Mouse (Mus musculus) embryonic facial prominence, embryonic 11.5 days (tissue): ENCODE measurements around the gene Nr1h4. TPM values are rescaled to one million over a fixed set of nuclear protein-coding genes. Genes with fewer than 3 reads are reported as not detected.
"Not testable (repeated sequence)": the region's sequence is repeated elsewhere in the genome, so short reads cannot be mapped to it uniquely, and the experiment has no call there.

Experiments
- ATAC-seq: fragments of 200-750 bp; cut with Nextera tagmentation; replicated peaks from 2 replicates; pipeline ENCODE4 v1.8.0; 2017; ENCODE audit warnings: low read depth; ENCODE audit not compliant: insufficient number of reproducible peaks, low FRiP score, low TSS enrichment
- DNase-seq: peaks from one replicate; pipeline ENCODE4 v3.0.0-alpha.2; 2015; ENCODE audit warnings: low spot score
- H3K27ac ChIP-seq: fragments of 300-500 bp; sonication (generic); replicated peaks from 2 replicates; pipeline ENCODE4 v1.5.1; 2014; ENCODE audit warnings: mild to moderate bottlenecking, low read depth, low read length, control low read depth
- H3K27me3 ChIP-seq: fragments of 300-500 bp; sonication (generic); 2 replicates; pipeline ENCODE4 v1.6.1; 2014; ENCODE audit warnings: mild to moderate bottlenecking, low read length, moderate library complexity, mixed read lengths; ENCODE audit not compliant: control insufficient read depth, insufficient read depth
- H3K36me3 ChIP-seq: fragments of 300-500 bp; sonication (generic); replicated peaks from 2 replicates; pipeline ENCODE4 v1.6.1; 2014; ENCODE audit warnings: low read depth, mild to moderate bottlenecking, low read length, moderate library complexity, mixed read lengths; ENCODE audit not compliant: control insufficient read depth, insufficient read depth
- H3K4me1 ChIP-seq: fragments of 300-500 bp; sonication (generic); 2 replicates; pipeline ENCODE4 v1.6.1; 2014; ENCODE audit warnings: low read length, mixed read lengths; ENCODE audit not compliant: control insufficient read depth, insufficient read depth
- H3K4me2 ChIP-seq: fragments of 300-500 bp; sonication (generic); 2 replicates; pipeline ENCODE4 v1.6.1; 2014; ENCODE audit warnings: low read depth, mild to moderate bottlenecking, control low read depth, low read length, moderate library complexity
- H3K4me3 ChIP-seq: fragments of 300-500 bp; sonication (generic); 2 replicates; pipeline ENCODE4 v1.5.1; 2014; ENCODE audit warnings: low read depth, low read length, control low read depth
- H3K9ac ChIP-seq: fragments of 300-500 bp; sonication (generic); replicated peaks from 2 replicates; pipeline ENCODE4 v1.6.1; 2014; ENCODE audit warnings: mild to moderate bottlenecking, control low read depth, low read length
- H3K9me3 ChIP-seq: fragments of 300-500 bp; sonication (generic); replicated peaks from 2 replicates; pipeline ENCODE4 v1.6.1; 2016; ENCODE audit warnings: mild to moderate bottlenecking, low read length, inconsistent platforms, mixed read lengths; ENCODE audit not compliant: control insufficient read depth
- WGBS: fragments of 180-500 bp; shearing (Covaris S2); extraction: QIAGEN DNeasy Blood & Tissue Kit; methylation state at CpG from one replicate; pipeline ENCODE4 v1.1.7; 2014; 5-methylcytosine and 5-hydroxymethylcytosine counted together
- polyA plus RNA-seq: library from polyadenylated mRNA; unstranded; fragments of >200 nt; fragmentation: Nextera tagmentation; extraction: Ambion mirVana; gene quantifications from 2 replicates; pipeline ENCODE4 v1.2.1, GENCODE M21; 2014

Nr1h4 gene
- polyA plus RNA-seq, 1 experiment from 2014 or later = not detected

DNA sequence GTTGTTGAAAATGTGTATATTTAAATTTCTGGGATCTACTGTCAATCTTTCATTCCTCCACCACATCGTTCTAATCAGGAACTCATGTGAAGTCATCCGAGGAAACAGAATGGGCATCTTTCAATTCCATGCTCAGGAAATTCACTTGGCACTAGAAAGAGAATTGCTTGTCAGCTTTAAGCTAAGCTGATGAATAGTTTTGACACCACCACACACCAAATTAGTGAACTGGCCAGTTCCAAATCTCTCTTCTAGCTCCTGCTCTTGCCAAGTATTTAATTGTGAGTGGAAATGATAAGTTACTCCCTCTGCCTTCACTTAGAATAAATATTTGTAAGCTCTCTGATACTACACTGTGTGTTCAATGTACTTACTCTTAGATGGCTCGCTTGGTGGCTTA lies 26.0 kb upstream of the Nr1h4 start:
- Histone ChIP-seq H3K9me3 (no peaks in the 10 kb centered on the region), H3K9ac (no peak overlapping the region), H3K27ac (no peak overlapping the region), H3K27me3 (no peaks in the 10 kb centered on the region), H3K4me2 (no peak overlapping the region), H3K4me3 (no peak overlapping the region), H3K36me3 (no peaks in the 10 kb centered on the region), H3K4me1 (no peaks in the 10 kb centered on the region)
- ATAC-seq = no peak
- no peak for DNase-seq
- WGBS = 71% methylated on average over 3 of the region's 3 CpGs

DNA sequence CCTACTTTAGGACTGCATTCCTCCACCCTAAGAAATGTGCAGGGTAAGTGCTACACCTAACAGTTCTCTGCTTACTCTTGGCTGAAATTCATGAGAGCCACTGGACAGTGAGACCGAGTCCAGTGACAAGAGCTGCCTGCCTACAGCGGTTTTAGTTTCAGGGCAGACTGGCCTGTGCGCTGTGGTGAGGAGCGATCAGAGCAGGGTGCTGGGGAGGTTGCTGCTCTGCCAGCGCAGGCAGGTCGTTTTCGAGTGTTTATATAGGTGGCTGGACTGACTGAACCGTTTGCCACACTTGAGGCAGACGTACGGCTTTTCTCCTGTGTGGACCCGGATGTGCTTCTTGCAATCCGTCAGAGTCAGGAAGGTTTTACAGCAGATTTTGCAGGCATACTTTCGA lies 21.5 kb upstream of the Nr1h4 start:
- H3K4me2 ChIP-seq, H3K4me1 ChIP-seq, H3K36me3 ChIP-seq, DNase-seq, H3K9me3 ChIP-seq, ATAC-seq, H3K27me3 ChIP-seq, H3K4me3 ChIP-seq, H3K9ac ChIP-seq, H3K27ac ChIP-seq: not testable (repeated sequence)
- 87% methylated on average over 13 of the region's 13 CpGs for WGBS

DNA sequence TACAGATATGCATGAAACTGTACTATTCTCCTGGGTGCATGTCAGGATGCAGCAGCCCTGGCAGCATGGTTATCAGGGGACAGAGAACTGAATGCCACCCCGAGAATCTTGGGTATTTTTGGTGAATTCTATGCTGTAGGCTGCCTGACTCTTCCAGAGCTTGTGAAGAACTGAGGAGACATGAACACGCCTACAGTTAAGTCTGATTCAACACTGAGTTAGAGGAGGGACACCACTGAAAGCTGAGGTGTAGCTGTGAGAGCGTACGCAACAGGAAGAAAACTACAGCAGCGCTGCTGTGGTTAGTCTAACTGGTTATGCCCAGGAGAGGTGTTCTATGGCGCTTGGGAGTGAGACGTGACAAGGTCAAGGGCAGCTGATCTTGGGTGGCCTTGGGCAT lies 20.5 kb upstream of the Nr1h4 start:
- 89% methylated on average over 7 of the region's 7 CpGs for WGBS
- not testable (repeated sequence) for H3K9me3 ChIP-seq, DNase-seq

DNA sequence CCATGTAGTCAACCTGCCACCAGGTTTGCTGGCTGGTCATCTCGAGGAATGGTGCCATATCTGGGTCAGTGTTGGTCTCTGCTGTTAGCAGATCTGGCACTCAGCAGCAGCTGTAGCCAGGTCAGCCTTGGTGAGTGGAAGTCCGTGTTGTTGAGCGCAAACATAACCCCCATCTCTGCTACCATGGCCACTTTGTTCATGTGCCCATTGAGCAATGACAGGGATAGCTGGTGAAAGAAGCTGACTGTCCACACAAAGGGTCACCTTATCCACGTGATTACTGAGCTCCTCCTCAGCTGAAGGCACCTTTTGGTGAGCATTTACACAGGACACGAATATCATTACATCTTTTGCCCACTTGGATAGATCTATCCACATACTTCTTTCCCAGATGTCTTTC lies 19.6 kb upstream of the Nr1h4 start:
- Histone ChIP-seq H3K4me1 (no peaks in the 10 kb centered on the region), H3K4me2 (no peak overlapping the region), H3K27ac (no peak overlapping the region), H3K36me3 (no peaks in the 10 kb centered on the region), H3K9me3 (no peaks in the 10 kb centered on the region), H3K4me3 (no peak overlapping the region), H3K27me3 (no peaks in the 10 kb centered on the region), H3K9ac (no peak overlapping the region)
- ATAC-seq = no peak
- DNase-seq = no peak
- 81% methylated on average over 5 of the region's 5 CpGs for WGBS

More for the DNA sequence above, 20.5 kb upstream of the Nr1h4 start:
- H3K27me3 ChIP-seq, H3K4me1 ChIP-seq, ATAC-seq, H3K4me2 ChIP-seq, H3K9ac ChIP-seq, H3K36me3 ChIP-seq, H3K4me3 ChIP-seq, H3K27ac ChIP-seq: not testable (repeated sequence)

DNA sequence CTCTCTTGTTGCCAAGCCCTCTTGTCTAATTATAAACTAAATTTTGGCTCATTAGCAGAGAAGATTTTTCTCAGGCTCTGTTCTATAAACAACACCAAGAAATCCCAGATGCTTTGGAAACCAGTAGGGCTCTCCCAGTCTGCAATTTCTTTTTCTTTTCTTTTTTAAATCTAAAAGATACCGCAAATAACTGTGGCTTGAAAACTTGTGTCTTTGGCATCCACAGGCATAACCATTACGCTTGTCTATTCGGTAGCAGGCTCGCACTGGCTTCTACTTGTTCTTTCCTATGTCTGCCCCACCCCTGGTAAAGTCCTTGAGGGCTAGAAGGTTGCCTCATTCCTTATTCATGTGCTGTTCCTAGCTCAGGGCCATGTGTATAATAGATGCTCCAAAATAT lies 18.3 kb upstream of the Nr1h4 start:
- Histone ChIP-seq H3K4me1 (no peaks in the 10 kb centered on the region), H3K9ac (no peak overlapping the region), H3K4me2 (no peak overlapping the region), H3K27ac (no peak overlapping the region), H3K36me3 (no peaks in the 10 kb centered on the region), H3K27me3 (no peaks in the 10 kb centered on the region), H3K9me3 (no peaks in the 10 kb centered on the region), H3K4me3 (no peak overlapping the region)
- DNase-seq (no peak), ATAC-seq (no peak)
- 85% methylated on average over 4 of the region's 4 CpGs for whole genome bisulfite sequencing

DNA sequence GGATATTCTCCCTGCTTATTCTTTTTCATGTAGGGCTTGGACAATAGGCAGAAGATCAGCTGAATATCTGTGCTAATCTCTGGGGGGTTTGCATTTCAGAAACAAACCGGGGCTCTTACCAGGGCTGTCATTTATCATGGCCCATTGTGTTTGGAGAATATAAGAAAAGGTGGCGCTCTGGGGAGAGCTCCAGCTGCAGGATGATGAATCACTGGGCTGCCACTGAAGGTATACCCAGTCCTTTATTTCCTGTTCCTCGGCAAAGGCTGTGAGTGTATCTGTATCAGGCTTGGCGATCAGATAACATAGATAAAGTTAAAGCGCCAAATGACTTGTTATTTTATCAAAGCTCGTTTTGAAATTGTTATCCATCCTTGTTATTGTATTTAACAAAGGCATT lies 14.6 kb upstream of the Nr1h4 start:
- 61% methylated on average over 6 of the region's 6 CpGs for WGBS
- ATAC-seq = no peak
- no peaks in the 10 kb centered on the region for H3K36me3 ChIP-seq
- no peak overlapping the region for H3K4me2 ChIP-seq
- no peaks in the 10 kb centered on the region for H3K4me1 ChIP-seq
- H3K27me3 ChIP-seq = no peaks in the 10 kb centered on the region
- H3K9me3 ChIP-seq = no peaks in the 10 kb centered on the region
- H3K27ac ChIP-seq = no peak overlapping the region
- H3K9ac ChIP-seq = no peak overlapping the region
- DNase-seq = no peak
- no peak overlapping the region for H3K4me3 ChIP-seq

DNA sequence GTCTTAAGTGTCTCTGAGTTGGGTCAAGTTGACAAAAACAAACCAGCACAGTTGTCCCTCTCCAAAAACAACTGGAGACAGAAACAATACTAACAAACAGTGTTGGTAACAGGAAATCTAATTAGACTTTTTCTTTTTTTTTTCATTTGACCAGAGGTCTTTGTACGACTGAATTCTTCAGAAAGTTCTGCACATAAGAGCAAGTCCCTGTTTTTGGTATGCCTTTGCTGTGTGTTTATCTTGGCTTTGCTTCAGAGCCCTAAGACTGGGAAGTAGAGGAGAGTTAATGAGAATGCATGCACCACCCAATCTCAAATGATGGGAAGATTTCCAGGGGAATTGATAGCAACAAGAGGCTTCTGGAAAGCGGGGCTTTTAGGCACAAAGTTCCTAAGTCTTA lies 13.6 kb upstream of the Nr1h4 start:
- 85% methylated on average over 2 of the region's 2 CpGs for WGBS
- Histone ChIP-seq H3K36me3 (no peaks in the 10 kb centered on the region), H3K4me1 (no peaks in the 10 kb centered on the region), H3K9me3 (no peaks in the 10 kb centered on the region), H3K9ac (no peak overlapping the region), H3K27me3 (no peaks in the 10 kb centered on the region), H3K4me2 (no peak overlapping the region), H3K27ac (no peak overlapping the region), H3K4me3 (no peak overlapping the region)
- ATAC-seq = no peak
- DNase-seq = no peak

DNA sequence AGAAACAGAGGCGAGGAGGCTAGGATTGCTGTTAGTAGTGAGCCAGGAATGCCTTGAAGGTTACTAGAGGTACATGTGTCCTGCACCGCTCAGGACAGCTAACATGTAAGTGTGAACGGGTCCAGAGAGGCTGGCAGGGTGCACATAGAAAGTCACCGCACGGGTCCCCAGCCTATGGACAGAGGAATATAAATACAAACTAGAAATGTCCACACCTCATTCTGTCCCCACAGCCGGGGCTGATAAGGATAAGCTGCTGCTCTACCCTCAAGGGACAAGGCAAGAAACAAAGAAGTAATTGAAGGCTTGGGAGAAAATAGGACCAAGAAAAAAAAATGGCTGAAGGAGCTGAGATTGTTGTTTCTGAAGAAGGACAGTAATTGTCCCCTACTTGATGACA lies 10.5 kb upstream of the Nr1h4 start:
- H3K9ac ChIP-seq = no peak overlapping the region
- ATAC-seq (no peak), DNase-seq (no peak)
- H3K27me3 ChIP-seq = no peaks in the 10 kb centered on the region
- H3K36me3 ChIP-seq = no peaks in the 10 kb centered on the region
- no peak overlapping the region for H3K4me3 ChIP-seq
- 49% methylated on average over 6 of the region's 6 CpGs for WGBS
- no peak overlapping the region for H3K4me2 ChIP-seq
- no peaks in the 10 kb centered on the region for H3K9me3 ChIP-seq
- H3K27ac ChIP-seq = no peak overlapping the region
- H3K4me1 ChIP-seq = no peaks in the 10 kb centered on the region

DNA sequence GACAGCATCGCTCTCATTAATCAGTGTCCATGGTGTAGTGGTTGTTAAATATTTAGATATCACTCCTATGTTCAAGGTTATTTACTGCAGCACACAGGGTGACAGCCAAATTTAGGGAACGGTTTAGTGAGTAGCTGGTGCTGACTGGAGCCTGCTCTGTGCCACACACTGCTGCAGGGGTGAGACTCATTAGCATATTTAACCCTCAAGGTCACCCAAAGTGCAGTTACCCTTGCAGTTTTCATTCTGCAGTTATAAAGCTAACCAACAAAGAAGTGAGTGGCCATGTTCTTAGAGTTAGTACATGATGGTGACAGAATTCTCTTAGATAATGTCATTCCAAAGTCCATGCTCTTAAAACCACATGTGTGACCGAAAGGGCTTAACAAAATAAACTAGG lies 8.9 kb upstream of the Nr1h4 start:
- H3K4me2 ChIP-seq = no peak overlapping the region
- no peak overlapping the region for H3K27ac ChIP-seq
- no peaks in the 10 kb centered on the region for H3K9me3 ChIP-seq
- H3K27me3 ChIP-seq = no peaks in the 10 kb centered on the region
- H3K36me3 ChIP-seq = no peaks in the 10 kb centered on the region
- WGBS = 83% methylated on average over 3 of the region's 3 CpGs
- ATAC-seq (no peak), DNase-seq (no peak)
- H3K9ac ChIP-seq = no peak overlapping the region
- no peaks in the 10 kb centered on the region for H3K4me1 ChIP-seq
- H3K4me3 ChIP-seq = no peak overlapping the region
